Mouse (Mus musculus): ENCODE data around the gene Fndc3a.

DNA sequence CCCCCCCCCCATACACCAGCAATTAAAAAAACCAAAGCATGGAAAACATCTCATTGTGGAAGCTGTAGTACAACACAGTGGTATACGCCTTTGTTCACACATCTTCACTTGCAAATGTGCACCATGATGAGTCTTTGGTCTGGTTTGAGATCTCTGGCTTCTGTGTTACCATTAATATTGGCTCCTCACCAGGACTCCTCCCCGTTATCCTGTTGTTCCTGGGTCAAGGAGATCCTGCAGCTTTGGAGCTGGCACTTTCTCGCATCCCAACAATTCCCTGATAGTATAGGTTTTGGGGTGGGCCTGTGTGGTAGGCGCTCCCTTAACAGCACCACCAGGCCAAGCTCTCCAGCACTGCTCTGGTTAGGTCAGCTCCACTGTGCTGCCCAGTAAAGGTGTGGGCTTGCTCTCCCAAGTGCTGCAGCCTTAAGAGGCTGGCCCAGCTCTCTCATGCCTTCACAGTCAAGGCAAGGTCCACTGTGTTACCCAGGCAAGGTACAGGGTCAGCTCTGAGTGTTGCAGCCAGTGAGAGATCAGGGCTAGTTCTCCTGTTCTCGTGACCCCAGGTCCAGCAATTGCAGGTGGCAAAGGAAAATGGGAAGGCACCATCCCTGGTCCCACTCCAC, 173.3 kb downstream of the Fndc3a start:
- TF ChIP-seq CTCF (IDR thresholded peaks at IDR 0.05; ENCODE audit: extremely low read depth, insufficient read depth, low read length) (no peak), POLR2A (IDR thresholded peaks at IDR 0.05; ENCODE audit: extremely low read depth, insufficient read depth, low read length) (no peak)
